Mouse (Mus musculus): ENCODE measurements around the gene Ankrd33b. TPM values are rescaled to one million over a fixed set of nuclear protein-coding genes. Genes with fewer than 3 reads are reported as not detected.
A peak's percentile ranks its signal among the peaks of the same experiment; 100 is the strongest.

Ankrd33b gene
- total RNA-seq, 2 experiments from 2014 or later: 1.2 to 1.3 TPM

- intact Hi-C loops (cut with DNase I): no loop called here
- peak; percentile 37 for DNase-seq
Measured at GRCm38 (mm10) chr15:31247035-31247434, 120.5 kb downstream of the Ankrd33b start.

- intact Hi-C loops (cut with DNase I): no loop called here
- DNase-seq: no peak
Measured at GRCm38 (mm10) chr15:31245934-31246333, 121.6 kb downstream of the Ankrd33b start.

GRCm38 (mm10) chr15:31244696-31245445, 122.7 kb downstream of the Ankrd33b start:
- intact Hi-C loops (cut with DNase I): no loop called here
- DNase-seq: no peak

- intact Hi-C loops (cut with DNase I): no loop called here
- DNase-seq: no peak
Measured at GRCm38 (mm10) chr15:31243260-31243659, 124.3 kb downstream of the Ankrd33b start.

Other genes starting within 250 kb of the Ankrd33b start
- gene Dap, start 143.4 kb downstream of the Ankrd33b start, total RNA-seq (2021): 10 to 100 TPM in 1 of 2 experiments, 1 to 10 TPM in 1; 9.3 to 11.5 TPM
- gene Ropn1l, start 86.0 kb upstream of the Ankrd33b start, total RNA-seq (2021): 1 to 10 TPM in 1 of 2 experiments, under 1 TPM in 1; 0.77 to 1.1 TPM
- gene March6, start 163.3 kb upstream of the Ankrd33b start, total RNA-seq (2021): 100 to 1,000 TPM; 200 to 210 TPM
- gene Cmbl, start 197.7 kb upstream of the Ankrd33b start, total RNA-seq (2021): 1 to 10 TPM; 6.3 to 8.6 TPM
- gene Cct5, start 234.1 kb upstream of the Ankrd33b start, total RNA-seq (2021): 100 to 1,000 TPM; 306 to 309 TPM
- gene Fam173b, start 234.1 kb upstream of the Ankrd33b start, total RNA-seq (2021): 10 to 100 TPM; 11.4 to 13.0 TPM

Data from left cerebral cortex, postnatal 4 days (tissue).